Mouse (Mus musculus): ENCODE measurements around the gene Pcdh8. TPM values are rescaled to one million over a fixed set of nuclear protein-coding genes. Genes with fewer than 3 reads are reported as not detected.

Pcdh8 gene
- polyA plus RNA-seq (2015; fragmentation: Nextera tagmentation; extraction: Ambion mirVana) = 2.2 and 4.1 TPM in 2 replicates

DNA sequence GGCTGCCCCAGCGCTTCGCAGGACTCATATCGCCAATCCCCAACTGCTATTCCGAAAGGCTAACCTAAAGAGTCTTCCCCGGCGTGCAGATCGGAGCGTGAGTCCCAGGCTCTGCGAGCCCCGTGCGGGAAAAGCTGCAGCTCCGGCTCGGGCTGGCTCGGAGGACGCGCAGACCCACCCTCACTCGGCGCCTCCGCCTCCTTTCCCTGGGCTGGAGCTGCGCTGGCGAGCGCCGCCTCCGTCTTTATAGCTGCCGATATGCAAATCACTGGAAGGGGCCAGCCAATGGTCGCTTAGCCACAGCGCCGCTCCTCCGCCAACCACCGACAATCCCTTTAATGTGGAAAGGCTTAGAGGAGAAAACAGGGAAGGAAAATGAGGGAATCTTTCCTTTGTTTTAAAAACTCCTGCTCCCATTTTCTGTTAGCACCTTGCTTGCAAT, at the start of gene Pcdh8:
Gene Pcdh8 (minus strand): TSS at position 219 of the 442 bp plus-strand sequence.
- peak within 1 kb of the TSS; percentile 43 for H3K4me3 ChIP-seq

GRCm38 (mm10) chr14:79814709-79815108, 43.6 kb upstream of the Pcdh8 start:
- Histone ChIP-seq H3K4me1 (no peaks in the 10 kb centered on the region), H3K27me3 (no peaks in the 10 kb centered on the region), H3K9me3 (no peaks in the 10 kb centered on the region), H3K4me3 (no peak overlapping the region), H3K36me3 (no peaks in the 10 kb centered on the region), H3K4me2 (no peak overlapping the region; the same call in 1 of the 2 replicates), H3K9ac (no peak overlapping the region), H3K27ac (no peak overlapping the region)
- 45% methylated on average over 8 of the region's 8 CpGs for WGBS
- no peak for ATAC-seq (ENCODE audit: insufficient number of reproducible peaks, low FRiP score, low TSS enrichment, low read depth)

More for the DNA sequence above, at the start of gene Pcdh8:
- H3K36me3 ChIP-seq = no peaks in the 10 kb centered on the region
- peaks cover 95% of the 10 kb centered on the region for H3K27me3 ChIP-seq
- no peaks in the 10 kb centered on the region for H3K9me3 ChIP-seq
- H3K27ac ChIP-seq = no peak within 1 kb of the TSS
- H3K4me2 ChIP-seq = peak within 1 kb of the TSS; percentile 80
- peaks cover 48% of the 10 kb centered on the region for H3K4me1 ChIP-seq
- WGBS = 1% methylated on average over 30 of the region's 30 CpGs
- ATAC-seq (ENCODE audit: insufficient number of reproducible peaks, low FRiP score, low TSS enrichment, low read depth) = peak; percentile 80
- H3K9ac ChIP-seq = no peak within 1 kb of the TSS

DNA sequence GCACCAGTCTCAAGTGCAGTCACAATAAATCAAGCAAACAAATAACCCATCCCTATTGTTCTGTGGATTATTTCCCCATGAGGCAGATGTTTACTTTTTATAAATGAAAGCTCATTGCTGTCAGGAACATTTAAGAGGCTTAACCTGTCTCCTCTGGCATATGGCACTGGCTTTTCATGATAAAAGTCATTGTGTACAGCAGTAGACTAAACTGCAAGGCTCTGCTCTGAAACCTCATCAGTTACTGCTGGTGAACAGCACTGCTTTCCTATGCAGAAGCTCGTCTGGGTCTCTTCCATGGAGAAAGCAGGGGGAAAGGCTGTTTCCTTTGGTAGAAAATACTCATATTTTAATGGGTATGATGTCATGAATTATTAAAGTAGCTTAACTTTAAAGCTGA, 43.0 kb upstream of the Pcdh8 start:
- Histone ChIP-seq H3K4me1 (no peaks in the 10 kb centered on the region), H3K27me3 (no peaks in the 10 kb centered on the region), H3K4me3 (no peak overlapping the region), H3K27ac (no peak overlapping the region), H3K36me3 (no peaks in the 10 kb centered on the region), H3K4me2 (no peak overlapping the region; the same call in 1 of the 2 replicates), H3K9me3 (no peaks in the 10 kb centered on the region), H3K9ac (no peak overlapping the region)
- 33% methylated on average over 1 of the region's 1 CpGs for WGBS
- no peak for ATAC-seq (ENCODE audit: insufficient number of reproducible peaks, low FRiP score, low TSS enrichment, low read depth)

DNA sequence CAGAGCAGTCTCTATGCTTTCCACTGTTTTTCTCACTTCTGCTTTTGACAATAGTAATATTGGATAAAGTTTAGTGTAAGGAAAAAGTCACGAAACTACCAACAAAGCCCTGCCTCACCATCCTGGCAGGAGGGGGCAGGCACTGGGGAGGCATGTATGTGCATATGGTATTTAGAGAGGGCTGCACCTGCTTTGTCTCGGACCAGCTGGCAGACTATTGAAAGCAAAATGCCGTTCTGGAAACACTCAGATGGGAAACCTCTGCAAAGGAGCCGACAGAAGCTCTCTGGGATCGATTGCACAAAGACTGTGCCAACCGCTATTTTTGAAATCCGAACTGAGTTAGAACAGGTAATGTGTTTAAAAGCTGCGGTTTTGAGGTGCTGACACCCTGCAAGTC, 22.1 kb upstream of the Pcdh8 start:
- H3K9ac ChIP-seq = no peak overlapping the region
- no peaks in the 10 kb centered on the region for H3K36me3 ChIP-seq
- H3K27ac ChIP-seq = no peak overlapping the region
- H3K4me2 ChIP-seq = no peak overlapping the region
- ATAC-seq (ENCODE audit: insufficient number of reproducible peaks, low FRiP score, low TSS enrichment, low read depth) = no peak
- no peaks in the 10 kb centered on the region for H3K9me3 ChIP-seq
- 62% methylated on average over 8 of the region's 8 CpGs for WGBS
- H3K4me3 ChIP-seq = no peak overlapping the region
- peaks cover 4% of the 10 kb centered on the region; the same call in 1 of the 2 replicates for H3K27me3 ChIP-seq
- H3K4me1 ChIP-seq = peaks cover 8% of the 10 kb centered on the region; the same call in 1 of the 2 replicates

DNA sequence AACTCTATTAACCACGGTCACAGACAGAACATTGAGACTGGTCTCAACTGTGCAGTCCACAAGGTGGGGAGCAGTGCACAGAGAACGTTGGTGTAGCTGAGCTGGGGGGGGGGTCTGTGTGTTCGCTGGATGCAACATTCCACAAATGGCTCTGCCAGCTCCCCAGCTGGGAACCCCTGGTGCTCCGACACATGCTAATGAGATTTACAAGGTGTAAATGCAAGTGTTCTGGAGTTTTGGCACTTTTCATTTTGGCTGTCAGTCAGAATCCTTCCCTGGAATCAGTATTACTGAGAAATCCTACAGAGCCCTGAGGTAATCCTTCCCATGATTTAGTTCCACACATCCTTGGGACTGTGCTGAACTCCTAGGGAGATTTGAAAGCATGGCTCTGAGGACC, 18.4 kb upstream of the Pcdh8 start:
- H3K36me3 ChIP-seq = no peaks in the 10 kb centered on the region
- no peak overlapping the region for H3K27ac ChIP-seq
- 7% methylated on average over 4 of the region's 4 CpGs for WGBS
- H3K9ac ChIP-seq = no peak overlapping the region
- ATAC-seq (ENCODE audit: insufficient number of reproducible peaks, low FRiP score, low TSS enrichment, low read depth) = peak; percentile 67
- no peak overlapping the region for H3K4me3 ChIP-seq
- H3K27me3 ChIP-seq = peaks cover 20% of the 10 kb centered on the region
- no peak overlapping the region for H3K4me2 ChIP-seq
- H3K4me1 ChIP-seq = peaks cover 8% of the 10 kb centered on the region; the same call in 1 of the 2 replicates
- H3K9me3 ChIP-seq = no peaks in the 10 kb centered on the region

GRCm38 (mm10) chr14:79788656-79789204, 17.6 kb upstream of the Pcdh8 start:
- Histone ChIP-seq H3K4me1 (peaks cover 8% of the 10 kb centered on the region; the same call in 1 of the 2 replicates), H3K4me3 (no peak overlapping the region), H3K9ac (no peak overlapping the region), H3K36me3 (no peaks in the 10 kb centered on the region), H3K27me3 (peaks cover 20% of the 10 kb centered on the region), H3K27ac (no peak overlapping the region), H3K4me2 (no peak overlapping the region), H3K9me3 (no peaks in the 10 kb centered on the region)
- WGBS = 51% methylated on average over 2 of the region's 2 CpGs
- ATAC-seq (ENCODE audit: insufficient number of reproducible peaks, low FRiP score, low TSS enrichment, low read depth) = no peak

- ATAC-seq (ENCODE audit: insufficient number of reproducible peaks, low FRiP score, low TSS enrichment, low read depth) = no peak
- H3K36me3 ChIP-seq = no peaks in the 10 kb centered on the region
- H3K27ac ChIP-seq = no peak overlapping the region
- peaks cover 16% of the 10 kb centered on the region for H3K27me3 ChIP-seq
- H3K4me3 ChIP-seq = no peak overlapping the region
- H3K4me2 ChIP-seq = no peak overlapping the region
- H3K9ac ChIP-seq = no peak overlapping the region
- WGBS = 63% methylated on average over 6 of the region's 6 CpGs
- H3K4me1 ChIP-seq = peaks cover 8% of the 10 kb centered on the region; the same call in 1 of the 2 replicates
- no peaks in the 10 kb centered on the region for H3K9me3 ChIP-seq
Observed at GRCm38 (mm10) chr14:79787918-79788317, 16.8 kb upstream of the Pcdh8 start.

DNA sequence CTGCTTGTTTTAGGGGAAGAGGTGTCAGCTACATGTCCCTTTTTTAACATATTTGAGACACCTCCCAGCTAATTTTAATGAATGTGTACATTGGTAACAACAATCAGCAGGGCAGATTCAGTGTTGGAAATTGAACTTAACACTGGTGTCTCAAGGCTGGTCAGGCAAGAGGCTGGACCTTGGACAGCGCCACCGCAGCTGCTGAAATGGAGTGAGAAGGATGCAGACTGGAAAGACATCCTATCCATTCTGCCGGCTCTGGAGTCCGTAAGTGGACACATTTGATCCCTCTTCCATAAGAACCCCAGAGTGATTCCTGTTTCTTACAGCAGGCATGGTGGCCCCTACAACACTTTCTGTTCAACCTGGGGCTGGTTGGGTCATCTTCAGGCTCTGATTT, 14.3 kb upstream of the Pcdh8 start:
- no peaks in the 10 kb centered on the region for H3K36me3 ChIP-seq
- ATAC-seq (ENCODE audit: insufficient number of reproducible peaks, low FRiP score, low TSS enrichment, low read depth) = no peak
- H3K27me3 ChIP-seq = peaks cover 27% of the 10 kb centered on the region
- no peaks in the 10 kb centered on the region for H3K9me3 ChIP-seq
- no peak overlapping the region for H3K4me3 ChIP-seq
- no peak overlapping the region for H3K4me2 ChIP-seq
- no peak overlapping the region for H3K27ac ChIP-seq
- H3K4me1 ChIP-seq = peaks cover 8% of the 10 kb centered on the region; the same call in 1 of the 2 replicates
- no peak overlapping the region for H3K9ac ChIP-seq
- WGBS = 45% methylated on average over 4 of the region's 4 CpGs

- no peaks in the 10 kb centered on the region for H3K4me1 ChIP-seq
- 79% methylated on average over 1 of the region's 1 CpGs for WGBS
- H3K4me2 ChIP-seq = no peak overlapping the region
- H3K9ac ChIP-seq = no peak overlapping the region
- no peak overlapping the region for H3K4me3 ChIP-seq
- no peaks in the 10 kb centered on the region for H3K9me3 ChIP-seq
- no peaks in the 10 kb centered on the region for H3K36me3 ChIP-seq
- no peak for ATAC-seq (ENCODE audit: insufficient number of reproducible peaks, low FRiP score, low TSS enrichment, low read depth)
- H3K27ac ChIP-seq = no peak overlapping the region
- H3K27me3 ChIP-seq = peaks cover 47% of the 10 kb centered on the region
Observed at GRCm38 (mm10) chr14:79780889-79781288, 9.8 kb upstream of the Pcdh8 start.

GRCm38 (mm10) chr14:79780332-79780731, 9.2 kb upstream of the Pcdh8 start:
- Histone ChIP-seq H3K4me3 (no peak overlapping the region), H3K4me1 (no peaks in the 10 kb centered on the region), H3K27me3 (peaks cover 46% of the 10 kb centered on the region), H3K4me2 (no peak overlapping the region), H3K27ac (no peak overlapping the region), H3K9me3 (no peaks in the 10 kb centered on the region), H3K36me3 (no peaks in the 10 kb centered on the region), H3K9ac (no peak overlapping the region)
- 24% methylated on average over 6 of the region's 6 CpGs for WGBS
- ATAC-seq (ENCODE audit: insufficient number of reproducible peaks, low FRiP score, low TSS enrichment, low read depth) = no peak

GRCm38 (mm10) chr14:79779841-79780240, 8.7 kb upstream of the Pcdh8 start:
- peaks cover 49% of the 10 kb centered on the region for H3K27me3 ChIP-seq

GRCm38 (mm10) chr14:79773425-79774391, 2.6 kb upstream of the Pcdh8 start:
- H3K4me2 ChIP-seq = peak overlapping the region; percentile 57
- peaks cover 41% of the 10 kb centered on the region for H3K4me1 ChIP-seq
- H3K27me3 ChIP-seq = peaks cover 90% of the 10 kb centered on the region
- under 1% methylated on average over 44 of the region's 44 CpGs for WGBS
- no peak for ATAC-seq (ENCODE audit: insufficient number of reproducible peaks, low FRiP score, low TSS enrichment, low read depth)
- no peak overlapping the region for H3K27ac ChIP-seq
- no peak overlapping the region for H3K9ac ChIP-seq
- no peaks in the 10 kb centered on the region for H3K9me3 ChIP-seq
- H3K4me3 ChIP-seq = peak overlapping the region; percentile 32
- H3K36me3 ChIP-seq = no peaks in the 10 kb centered on the region

More at GRCm38 (mm10) chr14:79779841-79780240, 8.7 kb upstream of the Pcdh8 start:
- Histone ChIP-seq H3K9ac (no peak overlapping the region), H3K27ac (no peak overlapping the region), H3K36me3 (no peaks in the 10 kb centered on the region), H3K4me1 (no peaks in the 10 kb centered on the region), H3K9me3 (no peaks in the 10 kb centered on the region), H3K4me3 (no peak overlapping the region), H3K4me2 (no peak overlapping the region)
- 35% methylated on average over 4 of the region's 4 CpGs for WGBS
- no peak for ATAC-seq (ENCODE audit: insufficient number of reproducible peaks, low FRiP score, low TSS enrichment, low read depth)

All from limb, embryonic 15.5 days (tissue).